Mouse (Mus musculus) cerebellum, adult 11 months (tissue): Measurements from ENCODE around the gene Gyg.
"Not testable (repeated sequence)": the region's sequence is repeated elsewhere in the genome, so short reads cannot be mapped to it uniquely, and the experiment has no call there.

Source experiments
- DNase-seq: peaks from one replicate; pipeline ENCODE4 v3.0.0; 2022

The Gyg gene

DNA sequence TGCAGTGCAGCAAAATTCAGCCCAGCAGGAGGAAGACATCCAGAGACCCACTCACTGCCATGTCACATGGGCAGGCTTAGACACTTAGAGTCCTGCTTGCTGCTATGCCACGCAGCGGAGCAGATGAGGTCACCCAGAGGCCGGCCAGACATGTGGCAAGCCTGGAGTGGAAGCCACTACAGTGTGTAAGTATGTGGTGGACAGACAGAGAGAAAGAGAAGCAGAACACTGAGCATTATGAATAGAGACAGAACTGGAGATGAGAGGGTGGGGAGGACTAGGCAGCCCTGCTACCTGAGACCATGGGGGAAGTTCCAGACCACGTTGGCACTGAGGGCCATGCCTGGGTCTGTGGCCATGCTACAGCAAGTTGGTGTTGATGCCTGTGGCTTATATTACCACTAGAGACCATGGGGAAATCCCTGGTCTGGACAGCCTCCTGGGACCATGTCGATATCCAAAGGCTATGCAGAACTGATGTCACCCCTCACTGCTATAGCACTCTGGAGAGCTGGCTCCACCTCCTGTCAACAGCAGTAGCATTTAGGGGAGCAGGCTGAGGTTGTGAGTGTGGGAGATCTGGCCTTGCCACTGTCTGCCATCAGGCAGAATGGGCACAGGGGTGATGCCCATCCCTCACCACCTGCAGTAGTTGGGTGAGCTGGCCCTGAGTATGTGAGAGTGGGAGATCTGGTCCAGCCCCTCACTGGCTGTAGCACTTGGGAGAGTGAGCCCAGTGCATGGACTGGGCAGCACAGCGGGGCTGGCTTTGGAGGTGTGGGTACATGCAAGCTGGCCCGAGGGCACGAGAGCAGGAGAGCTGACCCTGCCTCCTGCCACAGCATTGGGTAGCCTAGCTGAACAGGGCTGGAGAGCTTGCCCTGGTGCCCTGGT lies 24.4 kb downstream of the Gyg start:
- DNase-seq, result no peak

- no peak for DNase-seq
Observed at GRCm38 (mm10) chr3:20129491-20129890, 25.6 kb downstream of the Gyg start.

GRCm38 (mm10) chr3:20127047-20127595 lies 28.0 kb downstream of the Gyg start:
- no peak for DNase-seq

DNA sequence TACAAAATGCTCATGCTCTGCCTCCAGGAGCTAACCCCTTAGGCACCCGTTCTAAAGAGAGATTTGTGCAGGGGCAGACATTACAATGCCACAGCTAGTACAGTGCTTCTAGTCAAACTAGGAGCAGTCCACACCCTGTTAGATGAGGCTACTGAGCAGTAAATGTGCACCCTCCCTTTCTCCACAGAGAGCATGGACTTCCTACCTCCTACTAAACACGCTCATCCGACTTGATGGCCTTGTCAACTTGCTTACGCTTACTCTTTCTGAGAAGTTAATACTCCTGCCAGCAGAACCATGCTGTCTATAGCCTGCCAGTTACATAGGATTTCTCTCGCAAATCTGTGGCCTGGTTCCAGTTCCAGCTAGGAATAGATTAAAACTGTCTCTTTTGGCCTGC lies 29.5 kb downstream of the Gyg start:
- no peak for DNase-seq

DNA sequence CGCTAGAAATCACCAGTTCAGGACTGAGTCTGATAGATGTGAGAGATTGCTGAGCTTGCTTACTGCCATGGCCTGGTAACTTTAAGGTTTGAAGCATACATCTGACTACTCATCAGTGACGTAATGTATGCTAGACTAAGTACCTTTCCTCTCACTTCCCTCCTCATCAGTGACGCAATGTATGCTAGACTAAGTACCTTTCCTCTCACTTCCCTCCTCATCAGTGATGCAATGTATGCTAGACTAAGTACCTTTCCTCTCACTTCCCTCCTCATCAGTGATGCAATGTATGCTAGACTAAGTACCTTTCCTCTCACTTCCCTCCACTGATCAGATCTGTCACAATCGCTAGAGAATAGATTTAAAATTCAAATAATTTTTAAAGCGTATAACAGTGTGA lies 33.5 kb downstream of the Gyg start:
- DNase-seq, result not testable (repeated sequence)

- no peak for DNase-seq
Observed at GRCm38 (mm10) chr3:20119686-20120244, 35.4 kb downstream of the Gyg start.

- no peak for DNase-seq
Observed at GRCm38 (mm10) chr3:20119044-20119591, 36.0 kb downstream of the Gyg start.

DNA sequence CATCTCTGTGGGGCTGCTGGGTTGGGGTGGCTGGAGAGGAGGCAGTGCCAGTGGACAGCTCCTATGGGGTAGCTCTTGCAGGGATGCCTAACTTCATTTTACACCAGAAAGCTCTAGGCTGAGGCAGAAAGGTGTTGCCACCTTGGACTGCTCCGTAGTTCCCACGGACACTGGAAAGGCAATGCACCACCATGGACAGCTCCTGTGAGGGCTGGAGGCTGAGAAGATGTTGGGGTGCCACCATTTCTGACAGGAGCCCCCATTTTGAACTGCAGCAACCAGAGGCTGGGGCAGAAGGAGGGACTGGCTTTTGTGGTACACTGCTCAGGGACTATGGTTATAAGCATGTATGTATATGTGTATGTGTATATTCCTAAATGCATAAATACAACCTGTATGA lies 43.2 kb downstream of the Gyg start:
- DNase-seq, result no peak

- DNase-seq, result no peak
Observed at GRCm38 (mm10) chr3:20108881-20109280, 46.2 kb downstream of the Gyg start.

DNA sequence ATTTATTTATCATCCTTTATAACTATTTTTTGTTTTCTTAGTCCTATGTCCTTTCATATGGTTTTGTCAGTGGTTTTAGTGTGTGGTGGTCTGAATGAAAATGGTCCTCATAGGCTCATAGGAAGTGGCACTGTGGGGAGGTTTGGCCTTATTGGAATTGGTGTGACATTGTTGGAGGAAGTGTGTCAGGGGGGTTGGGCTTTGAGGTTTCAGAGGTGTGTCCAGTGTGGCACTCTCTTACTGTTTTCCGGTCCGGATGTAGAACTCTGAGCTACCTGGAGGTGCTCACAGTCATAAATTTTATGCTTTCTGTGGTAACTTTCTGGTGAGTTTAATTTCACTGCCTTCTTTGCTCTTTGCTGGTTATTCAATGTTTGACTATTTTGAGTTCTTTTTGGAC lies 50.3 kb downstream of the Gyg start:
- no peak for DNase-seq

GRCm38 (mm10) chr3:20104318-20104717 lies 50.8 kb downstream of the Gyg start:
- no peak for DNase-seq

GRCm38 (mm10) chr3:20103830-20104229 lies 51.3 kb downstream of the Gyg start:
- DNase-seq, result no peak

- no peak for DNase-seq
Observed at GRCm38 (mm10) chr3:20082161-20082560, 73.0 kb downstream of the Gyg start.

DNA sequence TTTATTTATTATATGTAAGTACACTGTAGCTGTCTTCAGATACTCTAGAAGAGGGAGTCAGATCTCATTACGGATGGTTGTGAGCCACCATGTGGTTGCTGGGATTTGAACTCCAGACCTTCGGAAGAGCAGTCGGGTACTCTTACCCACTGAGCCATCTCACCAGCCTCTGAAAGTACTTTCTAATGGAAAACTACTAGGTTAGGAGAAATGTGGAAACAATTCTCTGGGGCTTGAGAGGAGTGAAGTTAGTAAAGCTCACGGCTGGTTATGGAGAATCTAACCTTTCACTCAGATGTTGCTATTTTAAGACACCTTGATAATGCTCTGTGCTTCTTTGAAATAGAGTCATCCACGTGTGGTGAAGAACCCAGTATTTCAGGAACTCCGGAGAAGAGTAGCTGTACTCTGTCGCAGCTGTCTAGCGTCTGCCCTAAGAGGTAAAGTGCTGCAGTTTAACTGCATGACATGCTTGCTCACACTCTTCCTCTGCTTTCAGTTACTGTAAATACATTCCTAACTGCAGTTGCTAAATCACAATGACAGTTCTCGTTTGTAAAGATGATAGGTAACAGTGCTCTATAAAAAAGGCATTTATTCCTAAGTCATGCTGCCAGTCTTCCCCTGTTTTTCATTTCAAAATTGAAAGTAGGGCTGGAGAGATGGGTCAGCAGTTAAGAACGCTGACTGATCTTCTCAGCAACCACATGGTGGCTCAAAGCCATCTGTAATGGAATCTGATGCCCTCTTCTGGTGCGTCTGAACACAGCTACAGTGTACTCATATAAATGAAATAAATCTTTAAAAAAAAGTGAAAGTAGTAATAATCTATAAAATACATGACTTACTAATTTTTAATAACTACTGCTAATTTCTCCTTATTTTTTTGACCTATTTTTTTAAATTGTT lies 78.7 kb downstream of the Gyg start:
- DNase-seq, result no peak
